In genomic region chr1:155113946-155114345, GRCm38 (mm10) we compare ENCODE assay signal across 18 mouse cellular contexts. TPM values are rescaled to one million over a fixed set of nuclear protein-coding genes. Genes with fewer than 3 reads are reported as not detected.
DNase-seq lines count a peak whose midpoint lies in the region; ATAC-seq lines count a peak whose summit lies in the region.
"Had no signal": no experiment of that assay in that cellular context is flagged by ENCODE, and none has a peak within 500 bp of the region (broad histone marks: within the 10 kb centered on the region; RNA-seq: fewer than 3 reads in every experiment).

No protein-coding gene starts in this region.

- 11% methylated on average over 3 of the region's 3 CpGs for WGBS in forebrain, embryonic 15.5 days
- WGBS in forebrain, embryonic 12.5 days, result 10% methylated on average over 3 of the region's 3 CpGs
- WGBS in intestine, embryonic 16.5 days, result 18% methylated on average over 3 of the region's 3 CpGs
- WGBS in intestine, embryonic 15.5 days, result 23% methylated on average over 3 of the region's 3 CpGs

- peaks cover 24% of the 10 kb centered on the region for H3K4me1 ChIP-seq in forebrain, embryonic 15.5 days
- H3K4me1 ChIP-seq in forebrain, embryonic 12.5 days, result peaks cover 43% of the 10 kb centered on the region
- H3K4me1 ChIP-seq in intestine, embryonic 16.5 days (ENCODE audit: control insufficient read depth, insufficient read depth, low read length), result peaks cover 7% of the 10 kb centered on the region; the same call in 1 of the 2 replicates
- H3K4me1 ChIP-seq in intestine, embryonic 15.5 days (replicated peaks), result peaks cover 8% of the 10 kb centered on the region

- 0 out of 2 replicates have a peak overlapping the region, but pooled peaks have one; percentile 19 for H3K27ac ChIP-seq in forebrain, embryonic 15.5 days (replicated peaks)
- no peak overlapping the region for H3K27ac ChIP-seq in forebrain, embryonic 12.5 days
- H3K27ac ChIP-seq in intestine, embryonic 16.5 days (ENCODE audit: low read length), result no peak overlapping the region
- no peak overlapping the region for H3K27ac ChIP-seq in intestine, embryonic 15.5 days
- H3K27ac ChIP-seq: hindbrain, embryonic 15.5 days; liver, embryonic 12.5 days; macrophage; stomach, postnatal 0 days had no signal

- H3K9ac ChIP-seq in forebrain, embryonic 15.5 days (replicated peaks), result no peak overlapping the region
- H3K9ac ChIP-seq in forebrain, embryonic 12.5 days, result no peak overlapping the region
- no peak overlapping the region for H3K9ac ChIP-seq in intestine, embryonic 16.5 days (ENCODE audit: low read depth, low read length)
- no peak overlapping the region for H3K9ac ChIP-seq in intestine, embryonic 15.5 days
- H3K9ac ChIP-seq: hindbrain, embryonic 15.5 days; liver, embryonic 12.5 days had no signal

- no peak overlapping the region for H3K4me3 ChIP-seq in forebrain, embryonic 15.5 days
- no peak overlapping the region for H3K4me3 ChIP-seq in forebrain, embryonic 12.5 days (replicated peaks)
- H3K4me3 ChIP-seq in intestine, embryonic 16.5 days (ENCODE audit: low read length), result no peak overlapping the region
- H3K4me3 ChIP-seq in intestine, embryonic 15.5 days (replicated peaks), result no peak overlapping the region
- H3K4me3 ChIP-seq: hindbrain, embryonic 15.5 days; liver, embryonic 12.5 days had no signal

- DNase-seq in 3T3-L1 (ENCODE audit: low read depth, low spot score), result peak; percentile 49
- DNase-seq in frontal cortex, postnatal 25 days (ENCODE audit: low spot score in 2 of 2), result no peak
- DNase-seq: adrenal gland, postnatal 36 days; gastrocnemius, postnatal 36 days; kidney, adult 8-10 months; kidney, postnatal 36 days; thymus, postnatal 14 days had no signal

- ATAC-seq in forebrain, embryonic 15.5 days (replicated peaks), result no peak
- ATAC-seq in forebrain, embryonic 12.5 days (ENCODE audit: low FRiP score), result no peak
- peak; percentile 38; the same call in 1 of the 2 replicates for ATAC-seq in intestine, embryonic 16.5 days
- no peak for ATAC-seq in intestine, embryonic 15.5 days
- peak; percentile 50; the same call in 1 of the 2 replicates for ATAC-seq in common myeloid progenitor, adult 5-6 weeks (replicated peaks; ENCODE audit: low read depth, poor library complexity, severe bottlenecking)
- no peak for ATAC-seq in erythroid progenitor cell, adult 5-6 weeks (replicated peaks; ENCODE audit: low FRiP score, poor library complexity, severe bottlenecking)
- ATAC-seq: liver, embryonic 12.5 days had no signal

- no peaks in the 10 kb centered on the region for H3K9me3 ChIP-seq in forebrain, embryonic 15.5 days
- no peaks in the 10 kb centered on the region for H3K9me3 ChIP-seq in forebrain, embryonic 12.5 days
- H3K9me3 ChIP-seq in intestine, embryonic 16.5 days (ENCODE audit: control insufficient read depth, low read length), result no peaks in the 10 kb centered on the region
- no peaks in the 10 kb centered on the region for H3K9me3 ChIP-seq in intestine, embryonic 15.5 days
- H3K9me3 ChIP-seq: hindbrain, embryonic 15.5 days; liver, embryonic 12.5 days had no signal

- H3K36me3 ChIP-seq in forebrain, embryonic 15.5 days, result no peaks in the 10 kb centered on the region
- H3K36me3 ChIP-seq in forebrain, embryonic 12.5 days (replicated peaks), result no peaks in the 10 kb centered on the region
- no peaks in the 10 kb centered on the region for H3K36me3 ChIP-seq in intestine, embryonic 16.5 days (ENCODE audit: control insufficient read depth, insufficient read depth, low read length)
- no peaks in the 10 kb centered on the region for H3K36me3 ChIP-seq in intestine, embryonic 15.5 days
- H3K36me3 ChIP-seq: hindbrain, embryonic 15.5 days; liver, embryonic 12.5 days had no signal

- no peak overlapping the region for H3K4me2 ChIP-seq in forebrain, embryonic 15.5 days (replicated peaks)
- no peak overlapping the region for H3K4me2 ChIP-seq in forebrain, embryonic 12.5 days
- no peak overlapping the region for H3K4me2 ChIP-seq in intestine, embryonic 16.5 days (ENCODE audit: low read depth, low read length)
- no peak overlapping the region for H3K4me2 ChIP-seq in intestine, embryonic 15.5 days (replicated peaks)
- H3K4me2 ChIP-seq: hindbrain, embryonic 15.5 days; liver, embryonic 12.5 days had no signal

- no peaks in the 10 kb centered on the region for H3K27me3 ChIP-seq in forebrain, embryonic 15.5 days
- peaks cover 42% of the 10 kb centered on the region for H3K27me3 ChIP-seq in forebrain, embryonic 12.5 days
- H3K27me3 ChIP-seq in intestine, embryonic 16.5 days (replicated peaks; ENCODE audit: control insufficient read depth, insufficient read depth, low read length), result no peaks in the 10 kb centered on the region
- no peaks in the 10 kb centered on the region for H3K27me3 ChIP-seq in intestine, embryonic 15.5 days (replicated peaks)
- H3K27me3 ChIP-seq: hindbrain, embryonic 15.5 days had no signal

RNA-seq across cellular contexts. Expression of gene Ier5, which starts 14.5 kb away (rescaled TPM):
- 19.8 and 21.5 TPM in 2 replicates for polyA plus RNA-seq in forebrain, embryonic 15.5 days (2015; fragmentation: Nextera tagmentation; extraction: Ambion mirVana)
- 15.2 and 19.2 TPM in 2 replicates for polyA plus RNA-seq in forebrain, embryonic 12.5 days (2016; fragmentation: Nextera tagmentation; extraction: Ambion mirVana)
- 2.0 and 2.6 TPM in 2 replicates for polyA plus RNA-seq in intestine, embryonic 16.5 days (2015; fragmentation: Nextera tagmentation; extraction: Ambion mirVana)
- 3.8 and 4.8 TPM in 2 replicates for polyA plus RNA-seq in intestine, embryonic 15.5 days (2015; fragmentation: Nextera tagmentation; extraction: Ambion mirVana)
- total RNA-seq in common myeloid progenitor, adult 5-6 weeks (2017), result 10.0 and 14.7 TPM in 2 replicates
- total RNA-seq in erythroid progenitor cell, adult 5-6 weeks (2015; ENCODE audit: low replicate concordance), result 13.7 and 15.9 TPM in 2 replicates
- 11.3 and 13.9 TPM in 2 replicates for total RNA-seq in erythroid progenitor cell, adult 5-6 weeks (2017; ENCODE audit: low replicate concordance)

RNA-seq across cellular contexts. Expression of gene Mr1, which starts 32.7 kb away (rescaled TPM):
- 0.59 and 0.83 TPM in 2 replicates for polyA plus RNA-seq in forebrain, embryonic 15.5 days (2015; fragmentation: Nextera tagmentation; extraction: Ambion mirVana)
- 0.85 and 1.3 TPM in 2 replicates for polyA plus RNA-seq in forebrain, embryonic 12.5 days (2016; fragmentation: Nextera tagmentation; extraction: Ambion mirVana)
- polyA plus RNA-seq in intestine, embryonic 16.5 days (2015; fragmentation: Nextera tagmentation; extraction: Ambion mirVana), result 4.6 and 5.2 TPM in 2 replicates
- polyA plus RNA-seq in intestine, embryonic 15.5 days (2015; fragmentation: Nextera tagmentation; extraction: Ambion mirVana), result 5.4 and 5.9 TPM in 2 replicates
- 6.9 and 10.6 TPM in 2 replicates for total RNA-seq in common myeloid progenitor, adult 5-6 weeks (2017)
- total RNA-seq in erythroid progenitor cell, adult 5-6 weeks (2015; ENCODE audit: low replicate concordance), result 2.1 TPM in 1 of 2 replicates, not detected in the other
- total RNA-seq in erythroid progenitor cell, adult 5-6 weeks (2017; ENCODE audit: low replicate concordance), result 1.1 and 2.4 TPM in 2 replicates
- total RNA-seq: ES-E14 had no signal

RNA-seq across cellular contexts. Expression of gene Stx6, which starts 44.6 kb away (rescaled TPM):
- polyA plus RNA-seq in forebrain, embryonic 15.5 days (2015; fragmentation: Nextera tagmentation; extraction: Ambion mirVana), result 129 and 131 TPM in 2 replicates
- polyA plus RNA-seq in forebrain, embryonic 12.5 days (2016; fragmentation: Nextera tagmentation; extraction: Ambion mirVana), result 113 and 124 TPM in 2 replicates
- polyA plus RNA-seq in intestine, embryonic 16.5 days (2015; fragmentation: Nextera tagmentation; extraction: Ambion mirVana), result 36.1 and 44.2 TPM in 2 replicates
- polyA plus RNA-seq in intestine, embryonic 15.5 days (2015; fragmentation: Nextera tagmentation; extraction: Ambion mirVana), result 52.9 and 54.2 TPM in 2 replicates
- 24.5 and 32.6 TPM in 2 replicates for total RNA-seq in common myeloid progenitor, adult 5-6 weeks (2017)
- 5.0 and 5.4 TPM in 2 replicates for total RNA-seq in erythroid progenitor cell, adult 5-6 weeks (2015; ENCODE audit: low replicate concordance)
- total RNA-seq in erythroid progenitor cell, adult 5-6 weeks (2017; ENCODE audit: low replicate concordance), result 1.8 and 3.3 TPM in 2 replicates

Comparison
In these comparisons a context has a peak if more than half of its experiments do, and no peak if none do; other contexts are left out.
1. ATAC-seq: peak in intestine, embryonic 16.5 days (single experiment) and common myeloid progenitor, adult 5-6 weeks (single experiment); none in forebrain, embryonic 15.5 days (single experiment), forebrain, embryonic 12.5 days (single experiment), intestine, embryonic 15.5 days (single experiment) and erythroid progenitor cell, adult 5-6 weeks (single experiment).